Mouse (Mus musculus): Measurements from ENCODE around the gene Cage1.

The Cage1 gene

DNA sequence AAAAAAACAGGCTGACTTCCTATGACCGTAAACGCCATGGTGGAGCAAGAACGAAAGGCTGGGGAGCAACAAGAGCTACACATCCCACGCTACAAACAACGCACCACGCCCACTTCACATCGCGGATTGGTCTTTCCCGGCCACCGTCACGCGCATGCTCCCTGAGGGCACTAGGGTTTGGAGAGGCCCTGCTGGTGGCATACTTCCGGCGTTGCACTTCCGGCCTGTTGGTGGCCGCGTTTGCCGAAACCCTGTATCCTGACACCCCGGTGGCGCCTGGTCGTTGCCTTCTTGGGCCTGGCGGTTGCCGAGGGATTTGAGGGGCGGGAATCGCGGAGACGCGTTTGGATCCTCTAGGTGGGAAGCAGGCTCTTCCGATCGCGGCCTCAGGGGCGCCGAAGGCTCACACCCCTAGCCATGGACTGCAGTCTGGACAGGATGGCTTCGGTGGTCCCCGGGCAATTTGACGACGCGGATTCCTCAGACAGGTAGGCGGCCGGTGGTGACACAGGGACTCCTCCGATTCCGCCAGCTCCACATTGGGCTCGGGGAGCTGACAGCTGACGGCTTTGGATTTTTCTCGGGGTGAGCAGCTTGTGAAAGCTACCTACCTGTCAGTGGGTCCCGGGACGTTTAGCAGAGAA lies at the start of gene Cage1:
Cage1 (minus strand) TSS at position 26 of the 644 bp plus-strand sequence.
- DNase-seq (ENCODE audit: low spot score) = peak; percentile 97

DNA sequence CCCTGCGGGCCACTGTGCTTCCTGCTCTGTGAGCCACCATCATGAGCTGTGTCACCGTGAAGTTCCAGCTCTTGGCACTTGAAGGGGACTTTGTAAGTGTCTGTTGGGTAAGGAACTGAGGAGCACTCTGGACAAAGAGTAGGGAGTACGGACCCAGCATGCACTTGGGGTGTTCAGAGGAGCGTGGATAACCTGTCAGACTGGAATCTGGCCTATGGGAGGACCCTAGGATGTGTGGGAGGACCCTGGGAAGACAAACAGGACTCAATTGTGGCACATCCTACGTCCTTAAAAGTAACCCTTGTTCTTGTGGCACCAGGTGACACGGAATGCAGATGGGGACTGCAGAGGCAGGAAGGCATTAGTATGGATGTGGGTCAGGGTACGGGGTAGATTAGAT lies 44.3 kb upstream of the Cage1 start:
- no peak for DNase-seq (ENCODE audit: low spot score)

DNA sequence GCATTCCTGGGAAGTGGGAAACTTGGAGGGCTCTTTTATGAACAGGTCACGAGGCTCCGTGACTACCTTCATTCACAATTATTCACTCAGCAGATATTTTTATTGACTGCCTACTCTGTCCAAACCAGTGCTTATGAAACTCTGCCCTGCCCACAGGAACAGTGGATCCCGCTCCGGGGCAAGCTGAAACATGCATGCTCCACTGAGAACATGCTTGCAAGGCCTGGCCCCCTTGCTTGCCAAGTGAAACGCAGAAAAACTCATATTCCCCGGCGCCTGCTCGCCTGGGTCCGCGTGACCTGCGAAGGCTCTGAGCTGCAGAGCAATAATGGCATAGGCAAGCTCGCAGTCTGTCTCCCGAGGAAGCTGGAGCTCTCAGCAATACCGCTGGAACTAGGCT lies 43.9 kb upstream of the Cage1 start:
- DNase-seq (ENCODE audit: low spot score) = no peak

DNA sequence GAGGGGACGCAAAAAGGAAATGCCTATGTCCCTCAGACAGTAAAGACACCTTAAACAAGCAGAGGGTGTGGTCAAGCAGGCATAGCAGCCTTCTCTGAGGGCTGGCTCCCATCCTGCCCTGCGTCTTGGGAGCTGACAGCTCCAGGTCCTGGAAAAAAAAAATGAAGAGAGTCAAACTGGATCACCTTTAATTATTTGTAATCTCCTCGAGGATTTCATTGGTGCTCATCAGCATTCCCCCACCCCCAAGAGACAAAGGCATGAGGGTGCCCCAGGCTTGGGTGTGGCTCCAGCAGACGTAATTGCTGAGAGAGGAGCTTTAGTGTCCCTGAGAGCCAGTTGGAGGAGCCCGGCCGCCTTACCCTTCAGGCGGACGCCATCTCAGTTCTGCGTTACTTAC lies 43.1 kb upstream of the Cage1 start:
- DNase-seq (ENCODE audit: low spot score) = no peak

DNA sequence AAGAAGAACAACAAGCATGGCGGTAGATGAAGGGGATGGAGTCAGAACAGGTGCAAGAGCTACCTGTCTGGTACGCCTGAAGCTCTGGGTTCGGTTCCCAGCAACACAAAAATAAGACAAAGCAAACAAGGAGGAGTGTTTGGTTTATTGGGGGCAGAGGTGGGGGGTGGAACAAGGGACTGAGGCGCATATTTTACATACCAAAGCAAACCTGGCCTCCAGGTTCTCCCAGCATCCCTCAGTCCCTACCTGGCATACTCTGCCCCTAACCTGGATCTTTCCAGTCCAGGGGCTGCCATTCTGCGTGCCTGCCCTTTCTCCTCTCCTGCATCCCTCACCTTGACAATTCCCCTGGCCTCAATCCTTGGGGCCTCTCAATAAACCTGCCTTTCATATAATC lies 42.5 kb upstream of the Cage1 start:
- DNase-seq (ENCODE audit: low spot score) = no peak

DNA sequence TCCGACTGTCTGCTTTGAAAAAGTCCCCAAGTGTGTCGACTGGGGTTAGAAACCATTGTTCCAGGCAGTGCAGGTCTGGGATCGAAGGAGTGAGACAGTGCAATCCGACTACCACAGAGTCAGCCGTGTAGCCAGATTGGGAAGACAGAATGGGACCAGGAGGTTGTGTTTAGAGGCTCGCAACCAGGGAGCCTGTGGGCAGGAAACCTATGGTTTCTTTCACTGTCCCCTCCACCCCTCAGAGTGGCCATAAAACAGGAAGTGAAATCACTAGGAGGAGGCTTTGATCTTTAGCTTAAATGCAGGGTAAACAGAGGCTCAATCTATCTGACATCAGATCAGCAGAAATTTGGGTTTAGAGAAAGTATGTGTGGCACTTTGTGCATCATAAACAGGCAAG lies 42.0 kb upstream of the Cage1 start:
- no peak for DNase-seq (ENCODE audit: low spot score)

DNA sequence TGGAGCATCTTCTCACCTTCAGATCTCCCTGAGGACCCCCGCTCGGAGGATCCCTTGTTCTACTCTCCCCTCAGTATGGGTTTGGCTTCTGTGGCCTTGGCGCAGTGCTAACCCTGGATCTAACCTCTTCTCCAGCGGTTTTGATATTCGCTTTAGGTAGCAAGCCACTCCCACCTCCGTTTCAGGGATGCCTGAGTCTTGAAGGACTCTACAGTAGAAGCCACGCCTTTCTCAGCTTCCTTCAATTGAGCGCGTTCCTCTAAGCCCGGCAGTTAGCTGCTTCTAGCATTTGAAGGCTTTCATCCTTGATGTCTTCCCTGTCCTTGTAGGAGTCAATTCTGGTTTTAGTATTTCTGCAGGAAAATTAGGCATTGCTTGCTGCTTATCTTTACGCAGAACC lies 40.2 kb upstream of the Cage1 start:
- no peak for DNase-seq (ENCODE audit: low spot score)

DNA sequence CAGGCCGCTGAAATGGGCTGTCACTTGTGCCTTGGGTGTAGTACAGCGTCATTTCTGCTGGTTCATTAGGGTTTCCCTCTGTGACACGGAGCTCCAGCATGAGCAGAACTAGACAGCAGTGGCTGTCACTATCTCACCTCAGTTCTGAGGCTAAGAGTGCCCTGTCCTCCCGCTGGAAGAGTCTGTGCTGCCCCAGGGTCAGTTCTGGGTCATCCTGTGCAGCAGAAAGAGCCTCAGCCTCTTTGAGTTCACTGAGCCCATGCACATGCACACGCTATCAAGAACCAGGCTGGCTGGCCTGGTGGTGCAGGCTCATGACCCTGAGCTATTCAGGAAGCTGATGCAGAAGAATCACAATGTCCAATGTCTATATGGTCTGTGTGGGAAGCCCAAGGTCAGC lies 37.5 kb upstream of the Cage1 start:
- DNase-seq (ENCODE audit: low spot score) = no peak

DNA sequence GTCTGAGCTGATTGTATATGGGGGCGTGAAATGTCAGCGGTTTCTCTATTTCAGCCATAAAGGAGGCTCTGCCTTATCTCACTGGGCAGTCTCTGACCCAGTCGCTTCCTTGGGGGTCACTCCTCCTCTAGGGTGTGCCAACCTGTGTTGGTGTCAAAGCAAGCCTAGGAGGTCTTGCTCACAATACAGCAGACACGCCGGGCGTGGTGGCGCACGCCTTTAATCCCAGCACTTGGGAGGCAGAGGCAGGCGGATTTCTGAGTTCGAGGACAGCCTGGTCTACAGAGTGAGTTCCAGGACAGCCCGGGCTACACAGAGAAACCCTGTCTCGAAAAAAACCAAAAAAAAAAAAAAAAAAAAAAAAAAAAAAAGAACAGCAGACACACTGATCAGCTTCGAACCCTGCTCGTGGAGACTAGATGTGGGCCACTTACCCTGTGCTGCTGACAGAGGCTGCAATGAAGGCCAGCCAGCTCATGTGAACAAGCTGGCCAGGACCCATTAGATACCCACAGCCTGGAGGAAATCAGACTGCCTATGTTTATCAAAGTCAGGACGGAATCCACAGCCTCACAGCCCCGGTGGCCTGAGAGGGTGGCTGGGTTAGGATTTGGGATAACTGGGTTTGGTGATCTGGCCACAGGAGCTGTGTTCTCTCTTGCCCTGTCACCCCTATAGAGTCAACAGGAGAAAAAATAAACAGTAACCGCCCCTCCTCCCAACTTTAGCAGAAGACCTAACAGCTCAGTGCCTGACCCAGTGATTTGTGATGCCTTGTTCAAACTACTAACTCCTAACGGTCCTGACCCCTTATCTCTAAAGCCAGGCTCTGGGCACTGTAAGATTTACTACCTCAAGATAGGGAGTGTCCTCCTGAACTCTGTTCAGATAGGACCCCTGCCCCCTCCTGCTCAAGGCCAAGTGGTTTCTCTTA lies 36.8 kb upstream of the Cage1 start:
- DNase-seq (ENCODE audit: low spot score) = no peak

DNA sequence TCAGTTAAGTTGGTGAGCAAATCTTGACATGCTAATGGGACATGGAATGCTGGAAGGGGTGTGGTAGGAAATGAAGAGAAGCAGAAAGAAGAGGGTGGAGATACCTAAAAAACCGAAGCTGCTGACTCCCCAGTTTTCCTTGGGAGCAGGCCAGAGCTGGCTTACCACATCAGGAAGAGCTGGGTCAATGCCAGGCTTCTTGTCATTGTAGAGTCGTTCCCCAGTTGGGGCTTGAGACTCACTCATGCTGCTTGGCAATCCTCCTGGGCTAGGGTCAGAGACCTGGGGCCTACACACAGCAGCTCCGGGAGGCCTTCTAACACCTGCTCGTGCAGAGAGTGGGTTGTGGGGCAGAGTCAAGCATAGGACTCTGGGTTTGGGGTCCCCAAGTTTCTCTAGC lies 34.1 kb upstream of the Cage1 start:
- no peak for DNase-seq (ENCODE audit: low spot score)

DNA sequence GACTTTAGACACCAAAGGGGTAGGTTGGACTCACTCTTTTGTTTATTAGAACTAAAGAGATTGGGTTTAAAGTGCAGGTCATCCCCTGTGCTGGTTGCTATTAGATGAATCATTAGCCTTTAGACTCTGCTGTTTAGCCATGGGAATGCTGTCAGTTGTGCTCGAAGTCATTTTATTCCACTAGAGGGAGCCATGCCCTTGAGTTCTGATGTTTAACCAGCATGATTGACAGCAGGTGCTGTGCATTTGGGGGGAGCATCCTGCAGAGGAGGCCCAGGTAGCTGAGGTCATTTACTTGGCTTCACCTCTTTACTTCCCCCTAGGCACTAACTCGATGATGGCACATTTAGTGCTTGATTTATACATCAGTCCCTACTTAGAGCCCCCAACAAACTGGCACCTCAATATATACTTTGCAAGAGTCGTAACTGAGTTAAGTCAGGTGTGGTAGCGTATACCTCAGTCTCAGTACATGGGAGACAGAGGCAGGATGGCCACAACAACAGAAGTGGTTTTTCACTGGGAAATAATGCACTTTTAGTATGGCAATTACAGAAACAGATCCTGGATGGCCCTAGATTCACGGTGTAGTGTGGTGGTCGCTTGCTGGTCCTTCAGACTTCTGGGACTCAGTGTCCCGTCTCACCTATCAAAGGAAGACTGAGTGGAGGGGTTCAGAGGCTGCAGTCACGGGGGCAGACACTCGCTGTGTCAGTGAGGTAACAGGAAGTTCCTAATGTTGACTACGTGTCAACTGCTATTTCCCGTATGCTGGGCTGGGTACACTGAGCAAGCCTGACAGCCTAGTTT lies 28.2 kb upstream of the Cage1 start:
- DNase-seq (ENCODE audit: low spot score) = no peak

DNA sequence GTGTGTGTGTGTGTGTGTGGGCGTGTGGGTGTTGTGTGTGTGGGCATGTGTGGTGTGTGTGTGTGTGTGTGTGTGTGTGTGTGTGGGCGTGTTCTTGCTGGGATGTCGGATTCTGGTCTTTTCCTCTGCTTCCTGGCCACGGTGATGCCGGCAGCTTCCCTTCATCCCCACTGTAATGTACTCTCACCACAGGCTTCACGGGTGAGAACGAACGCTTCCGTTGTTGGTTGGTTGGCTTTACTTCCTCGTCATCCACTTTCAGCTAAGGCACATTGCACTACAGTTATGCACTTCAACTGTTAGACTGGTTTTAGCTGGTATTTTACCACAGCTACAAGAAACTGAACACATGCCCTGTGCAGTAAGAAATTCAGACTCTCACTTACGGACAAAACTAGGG lies 25.8 kb upstream of the Cage1 start:
- DNase-seq (ENCODE audit: low spot score) = no peak

DNA sequence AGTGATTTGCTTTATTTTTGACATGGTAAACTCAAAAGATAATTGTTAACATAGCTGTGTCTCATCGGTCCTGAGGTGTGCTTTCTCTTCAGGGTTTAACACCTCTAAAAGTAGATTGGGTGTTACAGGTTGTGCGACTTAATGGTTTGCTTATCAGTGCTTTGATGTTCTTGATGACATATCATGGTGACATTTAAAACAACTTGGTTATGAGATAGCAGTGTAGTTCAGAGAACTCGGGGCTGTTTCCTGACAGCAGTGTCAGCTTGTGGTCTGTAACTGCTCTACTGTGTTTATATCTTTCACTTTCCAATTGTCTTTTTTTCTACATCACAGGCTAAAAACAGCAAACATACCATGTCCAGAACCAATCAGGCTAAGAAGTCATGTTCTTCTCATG lies 13.0 kb upstream of the Cage1 start:
- DNase-seq (ENCODE audit: low spot score) = no peak

DNA sequence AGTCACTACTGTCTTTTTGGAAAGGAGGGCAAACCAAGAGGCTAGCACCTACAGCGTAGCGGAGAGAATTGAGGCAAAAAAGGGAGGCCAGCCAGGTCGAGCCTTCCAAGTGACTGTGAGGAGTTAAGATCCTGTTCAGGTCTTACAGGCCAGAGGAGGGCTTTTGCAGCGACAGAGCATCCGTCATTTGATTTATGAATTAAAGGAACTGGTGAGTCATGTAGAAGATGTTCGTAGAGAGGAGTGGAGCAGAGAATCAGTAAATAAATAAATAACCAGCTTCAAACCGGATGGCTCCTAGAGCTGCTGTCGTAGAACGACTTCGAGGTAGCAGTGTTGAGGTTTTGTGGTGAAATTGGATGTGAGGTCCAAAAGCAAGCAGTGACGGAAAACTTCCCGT lies 942 bp upstream of the Cage1 start:
- no peak for DNase-seq (ENCODE audit: low spot score)

DNA sequence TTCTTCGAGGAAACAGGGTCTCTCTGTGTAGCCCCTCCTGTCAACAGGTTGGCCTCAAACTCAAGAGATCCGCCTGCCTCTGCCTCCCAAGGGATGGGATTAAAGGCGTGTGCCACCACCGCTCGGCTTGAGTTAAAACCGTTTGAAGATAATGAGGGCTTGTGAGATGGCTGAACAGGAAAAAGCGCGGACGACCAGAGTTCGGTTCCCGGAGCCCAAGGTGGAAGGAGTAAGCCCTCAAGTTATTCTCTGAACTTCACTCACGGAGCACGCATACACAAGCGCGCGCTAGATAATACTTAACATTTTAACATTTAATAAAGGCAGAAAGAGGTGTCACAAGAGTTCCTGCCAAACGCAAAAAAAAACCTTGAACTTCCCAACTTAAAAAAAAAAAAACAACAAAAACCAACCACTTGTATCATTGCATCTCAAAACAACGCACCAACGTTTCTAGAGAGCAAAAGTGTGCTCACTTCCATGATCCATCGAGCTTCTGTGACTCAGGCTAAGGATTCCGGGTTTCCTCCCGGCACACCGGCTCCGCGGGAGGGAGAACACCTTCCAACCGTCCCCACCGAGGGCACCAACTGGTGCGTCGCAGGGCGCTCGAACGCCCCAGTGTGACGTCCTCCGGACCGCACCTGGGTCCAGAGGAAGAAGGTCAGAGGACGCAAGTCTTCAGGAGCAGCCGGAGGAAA lies 376 bp downstream of the Cage1 start, which contains the start of gene Riok1:
Riok1 (plus strand) TSS at position 653 of the 701 bp plus-strand sequence.
- peak; percentile 47 for DNase-seq (ENCODE audit: low spot score)

DNA sequence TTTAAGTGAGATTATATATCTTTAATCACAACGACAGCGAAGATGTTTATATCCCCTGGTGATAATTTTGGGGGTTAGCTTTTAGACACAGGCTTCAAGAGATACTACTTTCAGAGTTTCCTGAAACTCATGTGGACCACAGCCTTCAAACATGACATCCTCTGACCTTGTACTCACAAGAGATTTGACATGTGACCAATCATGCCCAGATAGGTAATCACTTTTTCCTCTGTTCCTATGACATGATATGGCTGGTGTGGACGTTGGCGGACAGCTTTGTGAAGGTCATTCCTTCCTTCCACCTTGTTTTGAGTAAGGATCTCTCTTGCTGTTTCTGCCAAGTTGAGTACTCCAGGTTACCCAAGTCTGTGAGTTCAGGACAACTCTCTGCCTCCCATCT lies 8.5 kb downstream of the Cage1 start:
- no peak for DNase-seq (ENCODE audit: low spot score)

DNA sequence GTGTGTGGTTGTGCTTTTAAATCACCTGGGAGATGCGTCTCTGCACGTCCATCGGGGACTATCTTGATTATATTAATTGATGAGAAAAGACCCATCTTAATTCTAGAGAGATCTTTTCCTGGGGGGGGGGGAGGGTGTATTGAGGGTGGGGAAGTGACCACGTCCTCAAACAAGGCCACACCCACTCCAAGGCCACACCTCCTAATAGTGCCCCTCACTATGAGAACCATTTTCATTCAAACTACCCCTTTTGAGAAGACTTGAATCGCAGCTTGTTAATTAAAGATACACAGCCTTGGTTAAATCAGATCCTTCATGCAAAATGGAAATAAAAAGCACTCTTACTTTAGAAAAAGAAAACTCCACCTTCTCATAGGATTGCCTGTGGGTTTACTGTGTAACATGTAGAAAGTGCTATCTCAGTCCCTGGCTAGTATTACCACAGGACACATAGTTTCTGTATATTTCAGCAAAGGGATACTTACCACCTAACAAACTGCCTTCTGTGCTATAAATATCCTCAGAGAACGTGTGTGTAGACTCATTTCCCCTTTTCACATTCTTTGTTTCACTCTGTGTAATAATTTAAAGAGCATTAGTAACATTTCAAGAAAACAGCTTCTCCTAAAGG lies 9.1 kb downstream of the Cage1 start:
- no peak for DNase-seq (ENCODE audit: low spot score)

DNA sequence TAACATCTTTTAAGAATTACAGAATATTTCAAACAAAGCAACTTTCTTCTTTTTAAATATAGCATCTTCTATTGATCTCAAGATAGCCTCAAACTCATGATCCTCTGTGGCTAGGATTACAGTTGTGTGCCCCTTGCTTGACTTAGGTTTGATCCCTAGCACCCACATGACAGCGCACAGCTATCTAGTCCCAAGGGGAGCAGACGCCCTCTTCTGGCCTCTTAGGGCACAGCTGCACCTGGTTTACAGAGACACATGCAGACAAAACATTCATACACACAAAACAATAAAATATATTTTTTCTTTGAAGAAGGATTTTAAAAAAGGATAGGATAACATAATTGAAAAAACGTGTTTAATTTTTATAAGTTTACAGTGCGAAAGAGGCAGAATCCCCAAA lies 11.0 kb downstream of the Cage1 start:
- DNase-seq (ENCODE audit: low spot score) = no peak

DNA sequence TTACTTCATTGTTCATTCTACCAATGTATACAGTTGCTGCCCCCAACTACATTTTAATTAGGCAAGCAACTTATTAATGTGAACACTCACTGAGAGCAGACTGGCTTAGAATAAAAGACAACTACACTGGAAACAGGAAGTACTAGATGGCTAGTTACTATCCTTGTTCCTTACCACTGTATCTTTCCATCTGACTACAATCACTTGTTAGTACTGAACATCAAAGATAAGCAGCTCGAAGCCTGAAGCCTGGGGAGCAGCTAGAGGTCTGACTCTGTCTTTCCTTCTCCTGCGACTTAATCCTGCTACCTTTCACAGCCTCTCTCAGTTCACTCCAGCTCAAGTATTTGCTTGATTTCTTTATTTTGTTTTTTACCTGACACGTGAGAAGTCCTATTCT lies 18.1 kb downstream of the Cage1 start:
- DNase-seq (ENCODE audit: low spot score) = no peak

DNA sequence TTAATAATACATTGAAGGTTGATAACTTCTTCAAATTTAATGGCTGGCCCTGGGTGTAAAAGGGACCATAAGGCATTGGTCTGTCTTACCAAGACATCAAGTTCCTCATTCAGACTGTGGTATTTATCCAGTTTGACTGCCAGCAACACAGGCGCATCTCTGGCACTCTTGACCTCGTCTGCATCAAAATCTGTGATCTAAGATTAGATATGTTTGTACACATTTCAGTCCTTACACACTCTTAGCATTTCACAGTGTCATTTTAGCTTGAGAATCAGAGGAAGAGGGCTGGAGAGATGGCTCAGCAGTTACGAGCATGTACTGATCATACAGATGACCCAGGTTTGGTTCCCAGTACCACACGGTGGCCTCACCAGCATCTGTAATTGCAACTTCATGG lies 21.3 kb downstream of the Cage1 start:
- DNase-seq (ENCODE audit: low spot score) = no peak

DNA sequence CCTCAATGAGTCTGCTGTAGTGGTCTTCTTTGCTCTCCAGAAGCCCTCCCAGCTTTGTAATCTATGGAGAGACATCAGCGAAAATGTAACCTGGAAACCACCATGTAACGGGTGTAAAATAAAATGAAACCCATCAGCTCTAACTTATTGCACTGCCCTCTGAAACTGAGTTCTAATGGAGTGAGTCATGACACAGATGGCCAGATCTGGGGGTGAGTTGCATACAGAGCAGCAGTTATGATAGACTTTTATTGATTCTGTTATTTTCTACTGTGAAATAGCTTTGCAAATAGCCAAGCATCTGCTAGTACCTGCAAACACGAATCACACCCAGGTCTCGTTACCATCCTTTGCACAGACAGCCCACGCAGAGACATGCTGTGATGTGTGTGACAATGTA lies 24.4 kb downstream of the Cage1 start:
- DNase-seq (ENCODE audit: low spot score) = no peak
